Mouse (Mus musculus): ENCODE results near the gene Slc35a3. TPM values are rescaled to one million over a fixed set of nuclear protein-coding genes. Genes with fewer than 3 reads are reported as not detected.
"Not testable (repeated sequence)": the region's sequence is repeated elsewhere in the genome, so short reads cannot be mapped to it uniquely, and the experiment has no call there.

The Slc35a3 gene
- polyA plus RNA-seq (2015; fragmentation: Nextera tagmentation; extraction: Ambion mirVana), result 6.0 and 6.6 TPM in 2 replicates

- H3K9me3 ChIP-seq, result no peaks in the 10 kb centered on the region
- peaks cover 5% of the 10 kb centered on the region; the same call in 1 of the 2 replicates for H3K27me3 ChIP-seq
- peak within 1 kb of the TSS; percentile 98 for H3K4me3 ChIP-seq
- H3K36me3 ChIP-seq, result no peaks in the 10 kb centered on the region
- peak within 1 kb of the TSS; percentile 79 for H3K4me2 ChIP-seq (replicated peaks)
- ATAC-seq (replicated peaks), result 0 out of 2 replicates have a peak, but pooled peaks have one; percentile 27
- peak within 1 kb of the TSS; percentile 95 for H3K9ac ChIP-seq (replicated peaks)
- H3K4me1 ChIP-seq, result peaks cover 15% of the 10 kb centered on the region
- 4% methylated on average over 8 of the region's 8 CpGs for WGBS
- peak within 1 kb of the TSS; percentile 59 for H3K27ac ChIP-seq (replicated peaks)
Measured at GRCm38 (mm10) chr3:116712436-116712881, at the start of gene Slc35a3. Slc35a3 (minus strand) TSS chr3:116712831.

GRCm38 (mm10) chr3:116752818-116753217 lies 40.2 kb upstream of the Slc35a3 start:
- Histone ChIP-seq H3K36me3 (peaks cover 24% of the 10 kb centered on the region), H3K4me1 (no peaks in the 10 kb centered on the region), H3K4me2 (replicated peaks) (no peak overlapping the region), H3K27ac (replicated peaks) (no peak overlapping the region), H3K9ac (replicated peaks) (no peak overlapping the region), H3K4me3 (no peak overlapping the region), H3K27me3 (no peaks in the 10 kb centered on the region), H3K9me3 (no peaks in the 10 kb centered on the region)
- no peak for ATAC-seq (replicated peaks)
- 92% methylated on average over 8 of the region's 8 CpGs for WGBS

GRCm38 (mm10) chr3:116751191-116751860 lies 38.7 kb upstream of the Slc35a3 start:
- peak; percentile 62 for ATAC-seq (replicated peaks)
- peaks cover 16% of the 10 kb centered on the region for H3K36me3 ChIP-seq
- H3K4me1 ChIP-seq, result no peaks in the 10 kb centered on the region
- H3K27ac ChIP-seq (replicated peaks), result no peak overlapping the region
- no peak overlapping the region for H3K9ac ChIP-seq (replicated peaks)
- H3K4me3 ChIP-seq, result no peak overlapping the region
- WGBS, result 83% methylated on average over 4 of the region's 4 CpGs
- H3K9me3 ChIP-seq, result no peaks in the 10 kb centered on the region
- H3K27me3 ChIP-seq, result no peaks in the 10 kb centered on the region
- no peak overlapping the region for H3K4me2 ChIP-seq (replicated peaks)

- H3K9ac ChIP-seq (replicated peaks), result no peak overlapping the region
- no peak overlapping the region for H3K4me3 ChIP-seq
- H3K4me1 ChIP-seq, result no peaks in the 10 kb centered on the region
- no peaks in the 10 kb centered on the region for H3K27me3 ChIP-seq
- 57% methylated on average over 8 of the region's 8 CpGs for WGBS
- no peak overlapping the region for H3K4me2 ChIP-seq (replicated peaks)
- peak; percentile 66; the same call in 1 of the 2 replicates for ATAC-seq (replicated peaks)
- H3K27ac ChIP-seq (replicated peaks), result no peak overlapping the region
- H3K36me3 ChIP-seq, result peaks cover 13% of the 10 kb centered on the region
- no peaks in the 10 kb centered on the region for H3K9me3 ChIP-seq
Measured at GRCm38 (mm10) chr3:116748391-116749170, 36.0 kb upstream of the Slc35a3 start.

GRCm38 (mm10) chr3:116747648-116748047 lies 35.0 kb upstream of the Slc35a3 start:
- peaks cover 16% of the 10 kb centered on the region for H3K36me3 ChIP-seq
- not testable (repeated sequence) for H3K9ac ChIP-seq (replicated peaks); H3K4me3 ChIP-seq; H3K4me2 ChIP-seq (replicated peaks); H3K9me3 ChIP-seq; H3K27me3 ChIP-seq; ATAC-seq (replicated peaks); H3K4me1 ChIP-seq; H3K27ac ChIP-seq (replicated peaks)
- 91% methylated on average over 7 of the region's 7 CpGs for WGBS

DNA sequence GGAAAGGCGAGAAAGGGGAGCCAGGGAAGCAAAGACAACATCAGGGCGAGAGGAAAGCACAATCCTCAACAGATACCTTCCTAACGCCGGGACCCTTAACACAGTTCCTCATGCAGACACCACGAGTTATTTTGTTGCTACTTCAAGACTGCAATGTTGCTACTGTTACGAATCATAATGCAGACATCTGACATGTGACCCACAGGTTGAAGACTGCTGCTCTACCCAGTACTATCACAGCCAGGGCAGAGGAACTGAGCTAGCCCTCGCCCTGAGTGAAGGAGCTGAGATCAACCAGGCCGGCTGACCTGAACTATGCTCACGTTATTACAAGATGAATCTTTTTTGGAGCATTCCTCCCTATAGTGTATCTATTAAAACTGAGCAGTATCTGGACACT lies 28.3 kb upstream of the Slc35a3 start:
- WGBS, result 92% methylated on average over 9 of the region's 9 CpGs
- ATAC-seq (replicated peaks), result no peak
- H3K4me3 ChIP-seq, result no peak overlapping the region
- H3K4me2 ChIP-seq (replicated peaks), result no peak overlapping the region
- H3K27me3 ChIP-seq, result no peaks in the 10 kb centered on the region
- H3K27ac ChIP-seq (replicated peaks), result no peak overlapping the region
- no peaks in the 10 kb centered on the region for H3K4me1 ChIP-seq
- no peak overlapping the region for H3K9ac ChIP-seq (replicated peaks)
- H3K9me3 ChIP-seq, result no peaks in the 10 kb centered on the region
- H3K36me3 ChIP-seq, result peaks cover 11% of the 10 kb centered on the region

- Histone ChIP-seq H3K4me3 (no peak overlapping the region), H3K4me2 (replicated peaks) (no peak overlapping the region), H3K36me3 (peaks cover 11% of the 10 kb centered on the region), H3K27me3 (no peaks in the 10 kb centered on the region), H3K4me1 (no peaks in the 10 kb centered on the region), H3K27ac (replicated peaks) (no peak overlapping the region), H3K9ac (replicated peaks) (no peak overlapping the region), H3K9me3 (no peaks in the 10 kb centered on the region)
- WGBS, result 93% methylated on average over 5 of the region's 5 CpGs
- ATAC-seq (replicated peaks), result no peak
Measured at GRCm38 (mm10) chr3:116740106-116740505, 27.5 kb upstream of the Slc35a3 start.

DNA sequence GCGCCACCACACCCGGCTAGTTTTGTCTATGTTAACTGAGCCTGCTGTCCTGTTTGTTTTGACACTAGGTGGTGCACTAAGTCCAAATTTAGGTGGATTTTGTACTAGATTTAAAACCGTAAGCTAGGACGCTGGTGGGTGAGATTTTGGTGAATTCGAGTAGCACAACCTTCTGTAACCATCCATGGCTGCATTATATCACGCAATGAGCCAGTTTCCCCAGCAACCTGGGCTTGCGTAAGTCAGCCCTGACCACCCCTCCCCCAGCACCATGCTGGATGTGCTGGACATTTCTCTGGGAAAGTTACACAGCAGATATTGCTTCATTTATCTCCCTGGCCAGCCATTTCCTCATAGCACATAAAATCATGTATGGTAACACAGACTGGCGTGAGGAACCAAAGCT lies 24.7 kb upstream of the Slc35a3 start:
- Histone ChIP-seq H3K27me3 (no peaks in the 10 kb centered on the region), H3K27ac (replicated peaks) (no peak overlapping the region), H3K4me3 (no peak overlapping the region), H3K9me3 (no peaks in the 10 kb centered on the region), H3K4me1 (no peaks in the 10 kb centered on the region), H3K36me3 (no peaks in the 10 kb centered on the region), H3K9ac (replicated peaks) (no peak overlapping the region), H3K4me2 (replicated peaks) (no peak overlapping the region)
- 82% methylated on average over 8 of the region's 8 CpGs for WGBS
- ATAC-seq (replicated peaks), result no peak

GRCm38 (mm10) chr3:116729483-116730174 lies 17.0 kb upstream of the Slc35a3 start:
- H3K27me3 ChIP-seq, result no peaks in the 10 kb centered on the region
- no peak overlapping the region for H3K9ac ChIP-seq (replicated peaks)
- H3K9me3 ChIP-seq, result no peaks in the 10 kb centered on the region
- peak; percentile 51; the same call in 1 of the 2 replicates for ATAC-seq (replicated peaks)
- no peak overlapping the region for H3K4me3 ChIP-seq
- 56% methylated on average over 2 of the region's 2 CpGs for WGBS
- peaks cover 9% of the 10 kb centered on the region for H3K4me1 ChIP-seq
- no peak overlapping the region; the same call in 1 of the 2 replicates for H3K27ac ChIP-seq (replicated peaks)
- H3K4me2 ChIP-seq (replicated peaks), result no peak overlapping the region
- H3K36me3 ChIP-seq, result no peaks in the 10 kb centered on the region

DNA sequence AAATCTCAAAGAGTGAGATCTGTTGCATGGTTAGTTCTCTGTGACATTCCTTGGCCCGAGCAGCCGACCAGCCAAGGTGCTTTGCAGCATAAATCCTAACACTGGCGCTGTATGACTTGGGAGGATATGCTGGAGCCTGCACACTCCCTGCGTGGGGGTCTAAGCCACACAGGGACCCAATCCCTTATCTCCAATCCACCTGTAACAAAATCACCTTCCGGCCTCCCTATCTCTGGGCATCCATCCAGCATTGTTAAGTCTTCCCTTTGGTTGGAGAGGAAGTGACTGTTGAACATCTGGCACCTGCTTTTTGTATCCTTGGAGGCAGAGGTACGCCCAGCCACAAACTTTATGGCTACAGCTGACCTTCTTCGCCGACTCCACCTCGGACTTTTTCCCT lies 14.2 kb upstream of the Slc35a3 start:
- 81% methylated on average over 9 of the region's 9 CpGs for WGBS
- no peaks in the 10 kb centered on the region for H3K36me3 ChIP-seq
- H3K27ac ChIP-seq (replicated peaks), result no peak overlapping the region
- H3K9me3 ChIP-seq, result no peaks in the 10 kb centered on the region
- H3K4me2 ChIP-seq (replicated peaks), result no peak overlapping the region
- ATAC-seq (replicated peaks), result no peak
- H3K4me3 ChIP-seq, result no peak overlapping the region
- H3K9ac ChIP-seq (replicated peaks), result no peak overlapping the region
- no peaks in the 10 kb centered on the region for H3K27me3 ChIP-seq
- peaks cover 9% of the 10 kb centered on the region for H3K4me1 ChIP-seq

GRCm38 (mm10) chr3:116723496-116724481 lies 11.2 kb upstream of the Slc35a3 start:
- H3K4me2 ChIP-seq (replicated peaks), result no peak overlapping the region
- 44% methylated on average over 10 of the region's 10 CpGs for WGBS
- no peak overlapping the region for H3K9ac ChIP-seq (replicated peaks)
- H3K27me3 ChIP-seq, result no peaks in the 10 kb centered on the region
- ATAC-seq (replicated peaks), result no peak
- H3K36me3 ChIP-seq, result no peaks in the 10 kb centered on the region
- no peaks in the 10 kb centered on the region for H3K9me3 ChIP-seq
- no peak overlapping the region for H3K4me3 ChIP-seq
- H3K4me1 ChIP-seq, result no peaks in the 10 kb centered on the region
- no peak overlapping the region for H3K27ac ChIP-seq (replicated peaks)

Measured in forebrain, embryonic 15.5 days (tissue).